Mouse (Mus musculus) embryo, embryonic 11.5 days (tissue): ENCODE results near the gene Rgl1.
A peak's percentile ranks its signal among the peaks of the same experiment; 100 is the strongest.

Experiments used
- DNase-seq: peaks from one replicate; pipeline ENCODE4 v3.0.0-alpha.2; 2012; ENCODE audit warnings: low read depth, low spot score

Rgl1 gene

GRCm38 (mm10) chr1:152550544-152550943 is 215.6 kb downstream of the Rgl1 start:
- DNase-seq: peak; percentile 43

GRCm38 (mm10) chr1:152549061-152549738 is 217.0 kb downstream of the Rgl1 start:
- no peak for DNase-seq

DNA sequence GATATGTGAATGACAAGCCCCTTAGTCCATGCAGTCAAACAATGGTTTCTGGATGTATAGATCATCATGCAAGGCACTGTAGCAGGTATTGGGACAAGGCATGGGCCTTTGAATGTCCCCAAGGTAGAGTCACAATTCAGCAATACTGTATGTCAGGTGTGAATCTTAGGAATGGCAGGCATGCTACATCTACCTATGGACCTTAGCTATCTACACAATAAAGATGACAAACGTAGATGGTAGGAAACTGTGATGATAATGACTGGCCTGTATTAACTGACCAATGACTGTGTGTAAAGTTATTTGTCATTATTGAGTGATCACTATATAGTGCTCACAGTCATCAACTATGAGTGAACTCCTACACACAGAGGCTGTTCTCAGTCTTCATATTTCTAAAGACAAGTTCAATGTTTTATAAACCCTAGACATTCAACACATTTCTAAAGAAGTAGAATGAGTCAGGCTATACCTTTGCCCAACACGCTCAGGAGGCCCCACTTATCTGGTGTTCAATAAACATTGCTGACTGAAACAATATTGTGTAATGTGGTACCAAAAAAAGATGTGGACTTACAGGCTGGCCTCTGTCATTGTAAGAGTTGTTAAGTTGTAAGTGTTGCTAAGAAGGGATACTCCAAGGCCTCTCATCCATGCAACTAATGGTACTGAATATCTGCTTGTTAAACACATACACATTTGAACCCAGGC is 222.5 kb downstream of the Rgl1 start:
- DNase-seq: no peak

GRCm38 (mm10) chr1:152542747-152543378 is 223.3 kb downstream of the Rgl1 start:
- no peak for DNase-seq

- DNase-seq: no peak
Observed at GRCm38 (mm10) chr1:152540304-152540887, 225.8 kb downstream of the Rgl1 start.

GRCm38 (mm10) chr1:152538817-152539216 is 227.3 kb downstream of the Rgl1 start:
- no peak for DNase-seq

GRCm38 (mm10) chr1:152537186-152537585 is 229.0 kb downstream of the Rgl1 start:
- no peak for DNase-seq

DNA sequence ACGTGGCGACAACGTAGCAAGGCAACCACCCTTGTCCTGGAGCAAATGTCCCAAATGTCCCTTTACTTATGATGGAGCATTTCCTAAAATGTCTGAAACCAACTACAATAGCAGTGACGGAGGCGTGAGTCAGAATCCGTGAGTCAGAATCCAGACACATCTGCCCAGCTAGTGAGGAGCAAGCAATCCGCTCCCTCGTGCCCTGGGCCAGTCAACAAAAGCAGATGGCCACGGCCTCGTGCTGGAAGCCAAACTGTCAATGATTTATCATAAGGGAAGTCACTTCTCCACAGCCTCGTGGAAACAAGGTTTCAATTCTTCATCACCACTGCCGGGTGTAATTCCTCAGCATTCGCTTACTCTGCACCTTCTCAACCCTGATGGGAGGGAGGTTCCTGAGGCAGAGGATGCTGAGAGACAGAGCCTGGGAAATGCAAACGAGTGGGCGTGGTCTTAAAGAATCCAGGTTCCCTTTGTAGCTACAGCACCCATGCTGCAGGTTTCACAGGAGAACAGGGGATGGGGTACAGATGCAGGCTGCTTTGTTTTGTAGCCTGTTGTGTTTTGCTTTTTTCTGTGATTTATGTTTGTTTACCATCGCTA is 229.6 kb downstream of the Rgl1 start:
- DNase-seq: no peak

GRCm38 (mm10) chr1:152534531-152534930 is 231.6 kb downstream of the Rgl1 start:
- no peak for DNase-seq

GRCm38 (mm10) chr1:152531498-152531897 is 234.7 kb downstream of the Rgl1 start:
- no peak for DNase-seq

DNA sequence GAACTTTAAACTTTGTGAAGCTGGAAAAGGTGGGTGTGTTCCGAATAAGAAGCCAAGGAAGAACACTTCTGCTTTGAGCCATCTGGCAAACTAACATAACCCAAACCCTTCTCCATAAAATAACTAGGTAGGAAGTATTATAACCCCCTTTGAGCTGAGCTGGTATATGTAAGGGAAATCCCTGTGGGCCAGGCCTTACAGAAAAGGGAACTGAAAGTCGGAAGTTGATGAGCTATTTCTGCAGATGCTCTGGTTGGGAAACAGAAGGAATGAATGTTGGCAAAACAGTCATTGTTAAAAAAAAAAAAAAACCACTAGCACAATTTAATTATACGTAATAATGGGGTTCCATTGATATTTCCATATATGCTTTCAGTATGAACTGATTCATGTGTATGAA is 237.4 kb downstream of the Rgl1 start:
- no peak for DNase-seq

DNA sequence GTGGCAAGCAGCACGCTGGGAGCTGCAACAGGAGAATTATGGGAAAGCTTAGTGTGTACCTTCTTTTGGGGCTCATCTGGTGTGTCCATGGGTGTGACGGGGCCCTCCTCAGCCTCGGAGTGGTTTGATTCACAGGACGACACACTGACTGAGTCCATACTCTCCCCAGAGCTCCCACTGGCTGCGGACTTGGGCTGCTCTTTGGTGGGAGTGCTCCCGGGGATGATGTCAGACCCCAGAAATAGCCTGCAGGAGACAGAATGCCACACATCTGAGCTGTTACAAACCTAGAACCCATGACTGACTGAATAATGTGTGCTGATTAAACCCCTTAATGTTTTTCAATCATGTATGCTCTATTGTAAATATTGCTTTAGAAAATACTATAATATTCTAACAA is 237.9 kb downstream of the Rgl1 start:
- DNase-seq: no peak

DNA sequence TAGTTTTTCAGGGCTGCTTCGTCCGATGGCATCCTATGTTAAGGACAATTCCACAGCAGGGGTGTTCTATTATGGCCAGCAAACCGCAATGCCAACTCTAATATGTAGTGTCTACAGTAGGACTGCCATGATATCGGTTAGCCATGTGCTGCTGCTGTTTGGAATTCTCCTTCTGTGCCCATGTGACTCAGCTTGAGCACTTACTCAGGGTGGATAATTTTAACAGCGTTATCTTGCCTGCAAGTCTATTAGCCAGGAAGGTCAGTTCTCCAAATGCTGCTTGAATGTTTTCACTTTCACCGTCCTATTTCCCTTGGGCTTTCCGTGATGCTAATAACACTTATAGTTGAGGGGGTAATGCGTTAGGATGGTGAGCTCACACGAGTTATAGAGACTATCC is 240.0 kb downstream of the Rgl1 start:
- DNase-seq: no peak

DNA sequence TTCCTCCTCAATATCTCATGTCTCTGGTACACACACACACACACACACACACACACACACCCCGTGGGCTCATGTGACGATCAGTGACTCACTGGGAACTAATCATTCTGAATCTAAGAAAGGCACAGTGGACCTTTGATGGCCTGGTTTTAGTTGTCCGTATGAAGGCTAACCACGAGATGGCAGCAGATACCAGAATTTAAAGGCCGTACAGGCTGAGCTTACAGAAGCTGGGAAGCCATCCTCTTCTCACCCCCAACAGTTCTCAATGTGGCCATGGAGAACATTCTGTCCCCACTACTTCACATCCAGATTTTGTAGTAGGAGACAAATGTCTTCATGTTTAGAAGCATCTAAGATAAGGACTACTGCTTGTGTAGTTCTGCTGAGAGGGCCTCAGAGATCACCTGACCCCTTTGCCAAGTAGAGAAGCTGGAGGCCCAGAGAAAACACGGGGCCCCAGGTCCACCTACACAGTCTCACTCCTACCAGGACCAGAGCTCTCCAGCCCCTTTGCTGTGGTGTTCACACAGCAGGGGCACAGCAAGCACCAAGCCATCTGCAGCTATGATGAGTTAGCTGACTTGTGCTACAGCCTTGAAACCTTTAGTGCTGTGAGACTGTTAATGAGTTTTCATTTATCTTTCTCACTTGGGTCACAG is 241.0 kb downstream of the Rgl1 start:
- DNase-seq: peak; percentile 65

GRCm38 (mm10) chr1:152524098-152524892 is 241.9 kb downstream of the Rgl1 start:
- DNase-seq: no peak

DNA sequence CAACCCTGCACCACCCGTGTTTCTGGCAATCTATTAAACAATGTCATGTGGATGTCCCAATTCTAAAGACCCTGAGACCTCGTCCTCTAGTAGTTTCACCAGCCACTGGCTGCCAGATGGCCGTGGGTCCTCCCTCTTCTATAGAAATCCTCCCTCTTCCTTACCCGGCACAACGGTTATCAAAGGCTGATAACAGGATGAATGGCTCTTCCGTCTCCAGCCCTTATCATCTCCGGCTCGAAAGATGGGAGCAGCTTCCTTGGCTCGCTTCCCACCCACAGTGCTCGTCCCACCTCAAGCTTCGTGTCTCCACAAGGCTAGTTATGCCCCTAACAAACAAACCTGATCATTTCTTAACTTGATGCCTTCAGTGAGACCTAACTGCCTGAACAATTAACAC is 242.9 kb downstream of the Rgl1 start:
- DNase-seq: no peak

- DNase-seq: no peak
Observed at GRCm38 (mm10) chr1:152522226-152522625, 243.9 kb downstream of the Rgl1 start.

DNA sequence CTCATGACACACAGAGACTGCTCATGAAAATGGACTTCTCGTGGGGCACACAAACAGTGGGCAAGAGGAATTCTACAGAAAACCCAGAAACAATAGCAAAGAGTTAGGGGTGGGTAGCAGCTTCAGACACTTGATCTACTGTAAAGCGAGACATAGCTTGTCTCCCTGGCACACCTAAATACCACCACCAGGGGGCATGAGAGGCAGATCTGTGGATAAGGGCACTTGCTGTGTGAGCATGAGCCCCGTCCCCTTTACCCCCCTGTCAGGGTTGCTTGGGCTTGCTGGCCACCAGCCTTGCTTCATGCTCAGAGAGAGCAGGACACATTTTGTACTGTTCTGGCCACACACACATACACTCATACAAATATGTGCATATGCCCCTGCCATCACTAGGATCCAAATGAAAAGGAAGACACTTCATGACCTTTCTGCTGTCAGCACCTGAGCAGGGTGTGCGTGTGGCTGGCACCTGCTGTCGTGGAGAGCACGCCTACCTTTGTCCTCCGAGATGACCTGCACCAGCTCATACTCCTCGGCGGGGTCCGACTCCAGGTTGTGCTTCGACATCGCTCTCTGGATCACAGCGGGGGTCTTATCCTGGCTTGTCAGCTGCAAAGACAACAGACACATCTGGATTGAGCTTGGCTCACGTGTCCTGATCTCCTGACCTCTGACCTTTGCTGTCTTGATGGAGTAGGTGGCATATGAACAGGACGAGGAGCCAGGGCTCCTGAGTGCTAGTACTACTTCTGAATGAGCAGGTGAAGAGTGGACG is 245.2 kb downstream of the Rgl1 start:
- DNase-seq: peak; percentile 29

DNA sequence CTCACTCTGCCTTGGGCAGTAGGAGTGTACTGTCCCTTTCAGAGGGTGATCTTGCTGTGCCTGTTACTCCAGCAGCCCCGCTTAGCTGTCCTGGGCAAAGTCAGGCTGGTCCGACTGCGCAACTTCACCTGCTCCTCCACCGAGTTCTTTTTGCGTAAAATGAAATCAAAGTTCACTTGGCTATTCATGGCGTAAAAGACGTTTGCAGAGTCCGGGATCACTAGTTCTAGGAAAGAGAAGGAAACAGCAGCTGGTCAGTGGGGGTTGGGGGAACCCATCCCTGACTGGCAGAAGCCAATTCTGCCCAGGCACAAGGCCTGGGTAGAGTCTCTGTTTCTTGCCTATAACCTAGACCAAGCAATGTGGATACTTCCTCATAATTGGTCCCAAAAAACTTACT is 247.2 kb downstream of the Rgl1 start:
- no peak for DNase-seq

GRCm38 (mm10) chr1:152517057-152517570 is 249.0 kb downstream of the Rgl1 start:
- no peak for DNase-seq
